ENCODE assay signal across 12 mouse cellular contexts in the genomic region with DNA sequence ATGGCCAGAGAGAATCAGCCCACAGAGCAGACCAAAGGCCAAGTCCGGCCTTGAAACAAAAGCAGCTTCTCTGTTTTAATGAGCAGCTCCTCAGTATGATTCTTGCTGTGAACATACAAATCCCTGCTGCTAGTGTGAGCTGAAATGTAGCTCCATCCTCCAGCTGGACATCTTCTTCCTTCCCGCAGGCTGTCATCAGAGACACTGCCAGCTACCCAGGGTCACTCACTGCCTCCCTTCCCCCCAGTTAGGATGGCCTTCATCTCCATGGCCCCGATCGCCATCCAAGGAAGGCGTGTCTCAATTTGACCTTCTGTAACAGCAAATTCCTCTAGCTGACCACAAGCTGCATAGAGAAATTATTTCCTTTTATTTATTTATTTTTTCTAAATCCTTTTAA. TPM values are rescaled to one million over a fixed set of nuclear protein-coding genes. Genes with fewer than 3 reads are reported as not detected.
DNase-seq lines count a peak whose midpoint lies in the region; ATAC-seq and TF ChIP-seq lines count a peak whose summit lies in the region.
"Had no signal": no experiment of that assay in that cellular context is flagged by ENCODE, and none has a peak within 500 bp of the region (broad histone marks: within the 10 kb centered on the region; RNA-seq: fewer than 3 reads in every experiment).

No protein-coding gene starts in this region.

- no peaks in the 10 kb centered on the region for H3K27me3 ChIP-seq in forebrain, postnatal 0 days (ENCODE audit: insufficient read depth, low read length)
- 0 out of 2 replicates have a peak, but pooled peaks cover 2% of the 10 kb centered on the region for H3K27me3 ChIP-seq in forebrain, embryonic 13.5 days
- H3K27me3 ChIP-seq: limb, embryonic 12.5 days; neural tube, embryonic 15.5 days; Patski had no signal

- no peak for ATAC-seq in forebrain, postnatal 0 days
- no peak for ATAC-seq in forebrain, embryonic 13.5 days
- ATAC-seq in megakaryocyte, adult 5-6 weeks (ENCODE audit: poor library complexity, severe bottlenecking) = no peak
- ATAC-seq: Patski had no signal

- H3K36me3 ChIP-seq in forebrain, postnatal 0 days (ENCODE audit: insufficient read depth) = no peaks in the 10 kb centered on the region
- no peaks in the 10 kb centered on the region for H3K36me3 ChIP-seq in forebrain, embryonic 13.5 days (ENCODE audit: poor library complexity, severe bottlenecking)
- H3K36me3 ChIP-seq: limb, embryonic 12.5 days; neural tube, embryonic 15.5 days had no signal

- peaks cover 3% of the 10 kb centered on the region for H3K4me1 ChIP-seq in lung, adult 2 months (ENCODE audit: control insufficient read depth, insufficient read depth, low read length)
- no peaks in the 10 kb centered on the region for H3K4me1 ChIP-seq in forebrain, postnatal 0 days (ENCODE audit: insufficient read depth)
- H3K4me1 ChIP-seq in forebrain, embryonic 13.5 days = 0 out of 2 replicates have a peak, but pooled peaks cover 5% of the 10 kb centered on the region
- H3K4me1 ChIP-seq: neural tube, embryonic 15.5 days had no signal

- no peak for TF ChIP-seq CTCF in lung, adult 2 months (IDR thresholded peaks at IDR 0.05; ENCODE audit: insufficient read depth, low read length)
- TF ChIP-seq CTCF in forebrain, postnatal 0 days (IDR thresholded peaks at IDR 0.05; ENCODE audit: low read depth) = no peak

- no peak for TF ChIP-seq POLR2A in lung, adult 2 months (IDR thresholded peaks at IDR 0.05; ENCODE audit: borderline replicate concordance, extremely low read depth, low read depth, low read length)

- H3K9ac ChIP-seq in forebrain, postnatal 0 days = no peak overlapping the region
- no peak overlapping the region for H3K9ac ChIP-seq in forebrain, embryonic 13.5 days
- H3K9ac ChIP-seq: limb, embryonic 12.5 days; neural tube, embryonic 15.5 days had no signal

- H3K9me3 ChIP-seq in forebrain, postnatal 0 days (ENCODE audit: low read length) = no peaks in the 10 kb centered on the region
- no peaks in the 10 kb centered on the region for H3K9me3 ChIP-seq in forebrain, embryonic 13.5 days (replicated peaks)
- H3K9me3 ChIP-seq: limb, embryonic 12.5 days; neural tube, embryonic 15.5 days had no signal

- WGBS in lung, adult 2 months = 76% methylated on average over 5 of the region's 5 CpGs
- 83% methylated on average over 5 of the region's 5 CpGs for WGBS in forebrain, postnatal 0 days
- 89% methylated on average over 5 of the region's 5 CpGs for WGBS in forebrain, embryonic 13.5 days

- H3K4me2 ChIP-seq in forebrain, postnatal 0 days (ENCODE audit: low read depth) = no peak overlapping the region
- H3K4me2 ChIP-seq in forebrain, embryonic 13.5 days = no peak overlapping the region
- H3K4me2 ChIP-seq: limb, embryonic 12.5 days; neural tube, embryonic 15.5 days had no signal

- H3K27ac ChIP-seq in forebrain, postnatal 0 days (ENCODE audit: low read depth, low read length) = no peak overlapping the region
- H3K27ac ChIP-seq in forebrain, embryonic 13.5 days = no peak overlapping the region
- H3K27ac ChIP-seq: limb, embryonic 12.5 days; neural tube, embryonic 15.5 days had no signal

- no peak overlapping the region for H3K4me3 ChIP-seq in lung, adult 2 months (replicated peaks; ENCODE audit: extremely low read depth, low read depth, low read length)
- no peak overlapping the region for H3K4me3 ChIP-seq in forebrain, postnatal 0 days (ENCODE audit: low read depth, low read length)
- H3K4me3 ChIP-seq in forebrain, embryonic 13.5 days = no peak overlapping the region
- H3K4me3 ChIP-seq: limb, embryonic 12.5 days; neural tube, embryonic 15.5 days had no signal

- DNase-seq in 3T3-L1 (ENCODE audit: low read depth, low spot score) = peak; percentile 50
- peak; percentile 89 for DNase-seq in adrenal gland, adult 8-10 months
- peak; percentile 33 for DNase-seq in heart, postnatal 4 days
- peak; percentile 23 for DNase-seq in lung, adult 2 months
- no peak for DNase-seq in B cell, adult 2 months
- no peak for DNase-seq in forebrain, postnatal 0 days
- DNase-seq: embryo, embryonic 11 days had no signal

RNA-seq across cellular contexts. Expression of a gene that starts 32.4 kb away (rescaled TPM):
- 10 to 100 TPM; 59.0 to 68.5 (median 62.0) TPM for total RNA-seq in adrenal gland, adult 8-10 months (2022)
- total RNA-seq in heart, postnatal 4 days (2021) = 10 to 100 TPM; 36.9 to 43.8 TPM
- polyA plus RNA-seq in lung, adult 2 months (2012; rRNA removed) = 81.3 and 82.7 TPM in 2 replicates
- 17.2 and 24.2 TPM in 2 replicates for total RNA-seq in forebrain, postnatal 0 days (2014; rRNA removed)
- polyA plus RNA-seq in forebrain, postnatal 0 days (2015; fragmentation: Nextera tagmentation; extraction: Ambion mirVana) = 11.3 and 22.3 TPM in 2 replicates
- 54.1 and 61.4 TPM in 2 replicates for polyA plus RNA-seq in forebrain, embryonic 13.5 days (2015; fragmentation: Nextera tagmentation; extraction: Ambion mirVana)
- 0.91 and 0.93 TPM in 2 replicates for total RNA-seq in megakaryocyte, adult 5-6 weeks (2015)
- 1.1 and 1.2 TPM in 2 replicates for total RNA-seq in megakaryocyte, adult 5-6 weeks (2017)

Comparison
In these comparisons a context has a peak if more than half of its experiments do, and no peak if none do; other contexts are left out.
1. DNase-seq: peak in 3T3-L1 (single experiment), adrenal gland, adult 8-10 months (single experiment), heart, postnatal 4 days (single experiment) and lung, adult 2 months (single experiment); none in B cell, adult 2 months (0 of 2) and forebrain, postnatal 0 days (single experiment).